Mouse (Mus musculus): ENCODE results near the gene Rnf150.
A peak's percentile ranks its signal among the peaks of the same experiment; 100 is the strongest.

Gene Rnf150

DNA sequence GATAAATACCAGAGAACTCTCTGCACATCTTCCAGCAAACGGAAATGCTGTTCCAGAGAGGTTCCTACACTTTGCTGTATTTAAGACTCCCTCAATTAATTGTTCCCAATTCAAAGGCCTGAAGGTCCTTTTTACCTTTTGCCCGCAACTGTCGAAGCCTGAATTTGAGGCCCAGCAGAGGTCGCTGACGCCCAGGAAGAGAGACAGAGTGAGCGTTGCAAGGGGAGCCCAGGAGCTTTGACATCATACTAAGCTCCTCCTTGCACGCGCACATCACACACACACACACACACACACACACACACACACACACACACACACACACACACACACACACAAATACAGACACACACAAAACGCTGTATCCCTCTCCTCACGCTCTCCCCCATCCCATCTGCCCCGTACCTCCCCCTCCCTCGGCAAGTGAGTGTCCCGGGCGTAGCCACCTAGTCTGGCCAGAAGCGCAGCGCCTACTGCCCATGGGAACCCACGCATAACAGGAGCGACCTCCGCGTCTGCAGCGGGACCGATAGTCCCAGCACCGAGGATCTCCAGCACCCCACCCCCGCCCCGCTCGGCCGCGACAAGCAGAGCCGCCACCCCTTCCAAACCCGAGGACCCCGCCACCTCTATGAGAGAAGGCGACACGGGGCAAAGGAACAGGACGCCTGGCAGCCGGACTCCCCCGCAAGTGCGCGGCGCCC is at the start of gene Rnf150:
Gene Rnf150 (plus strand): TSS at position 316 of the 704 bp plus-strand sequence.
- peak; percentile 92 for DNase-seq

DNA sequence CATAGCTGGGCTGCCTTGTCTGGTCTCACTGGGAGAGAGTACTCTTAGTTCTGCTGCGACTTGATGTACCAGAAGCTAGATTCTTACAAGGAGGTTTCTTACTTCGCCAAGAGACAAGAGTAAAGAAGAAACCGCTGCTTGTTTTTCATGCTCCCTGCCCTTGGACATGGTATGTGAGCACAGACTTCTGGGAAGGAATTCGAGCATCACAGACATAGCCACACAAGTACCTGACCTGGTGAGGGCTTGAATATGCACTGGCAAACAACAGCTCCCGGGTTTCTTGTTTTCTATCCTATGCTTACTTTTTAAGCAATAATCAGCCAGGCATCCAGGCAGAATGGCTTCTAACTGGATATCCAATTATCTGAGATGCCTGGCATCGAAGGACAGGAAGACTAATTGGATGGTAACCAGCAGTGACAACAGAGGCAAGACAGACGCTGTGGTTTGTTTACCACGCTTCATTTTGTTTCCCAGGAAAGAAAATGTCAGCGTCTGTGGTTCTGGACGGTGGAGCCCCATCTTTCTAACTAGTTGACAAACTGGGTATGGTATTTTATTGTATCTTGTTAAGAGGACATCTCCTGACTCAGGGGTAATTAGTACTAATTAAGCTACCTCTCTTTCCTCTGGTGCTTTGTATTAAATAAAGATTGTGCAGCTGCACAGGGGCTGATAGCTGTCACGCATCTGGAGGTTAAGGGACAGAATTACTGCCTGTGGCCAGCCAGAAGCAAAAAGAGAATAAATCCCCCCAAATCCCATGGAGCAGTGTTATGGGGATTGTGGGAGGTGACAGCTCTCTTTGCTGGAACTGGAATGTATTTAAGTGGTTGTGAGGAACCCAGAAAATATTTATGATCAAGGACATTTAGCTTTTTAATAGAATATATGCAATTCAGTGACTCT is 36.8 kb upstream of the Rnf150 start:
- no peak for DNase-seq

DNA sequence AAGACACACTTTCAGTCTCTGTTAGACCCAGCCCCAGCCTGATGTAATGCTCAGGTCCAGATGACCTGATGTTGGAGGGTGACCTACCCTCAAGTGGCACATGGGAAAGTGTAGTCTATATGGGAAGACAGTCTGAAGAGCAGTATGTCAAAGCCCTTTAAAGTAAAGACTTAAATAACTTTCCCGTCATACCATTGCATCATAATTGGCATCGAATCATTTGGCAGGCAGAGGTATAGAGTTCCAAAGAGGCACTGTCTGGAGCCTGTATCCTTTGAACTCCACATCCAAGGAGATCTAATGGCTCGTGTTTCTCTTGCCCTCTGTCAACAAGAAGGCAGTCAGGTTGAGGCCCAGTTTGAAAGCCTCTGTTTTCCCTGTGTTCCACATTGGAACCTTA is 22.7 kb upstream of the Rnf150 start:
- no peak for DNase-seq

DNA sequence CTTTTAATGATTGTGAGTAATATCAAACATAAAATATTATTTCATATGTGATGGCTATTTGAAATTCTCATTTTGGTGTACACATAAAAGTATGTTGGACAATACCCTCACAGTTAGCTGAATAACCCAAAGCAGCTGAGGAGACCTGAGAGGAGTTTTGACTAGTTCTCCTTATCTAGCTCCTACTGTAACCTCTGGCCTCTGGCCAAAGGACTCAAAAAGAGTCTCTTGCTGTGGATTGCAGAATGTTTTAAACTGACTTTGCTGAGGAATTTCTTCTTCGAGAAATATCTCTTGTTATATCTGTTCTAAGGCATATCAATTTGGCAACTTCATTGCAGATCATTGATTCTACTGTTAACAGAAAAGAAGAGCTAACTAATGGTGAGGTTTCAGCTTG is 22.2 kb upstream of the Rnf150 start:
- no peak for DNase-seq

DNA sequence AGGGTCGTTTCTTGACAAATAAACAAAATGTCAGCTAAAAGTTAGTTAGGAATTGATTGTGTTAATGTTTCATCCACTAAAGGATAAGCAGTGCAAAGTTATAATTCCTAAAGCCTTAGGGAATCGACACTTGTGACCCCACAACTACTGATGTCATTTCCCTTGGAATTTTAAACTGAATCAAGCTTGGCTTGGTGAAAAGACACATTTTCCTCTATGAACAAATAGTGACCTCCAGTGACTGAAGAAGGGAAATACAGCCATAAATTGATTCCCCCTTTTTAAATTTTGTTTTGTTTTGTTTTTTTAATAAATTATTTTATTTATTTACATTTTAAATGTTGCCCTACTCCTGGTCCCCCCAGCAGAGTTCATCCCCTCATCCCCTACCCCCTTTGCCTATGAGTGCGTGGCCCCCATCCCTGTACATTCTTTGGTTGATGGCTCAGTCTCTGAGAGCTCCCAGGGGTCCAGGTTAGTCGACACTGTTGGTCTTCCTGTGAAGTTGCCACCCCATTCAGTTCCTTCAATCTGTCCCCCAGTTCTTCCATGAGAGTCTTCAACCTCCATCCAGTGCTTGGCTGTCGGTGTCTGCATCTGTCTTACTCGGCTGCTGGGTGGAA is 21.5 kb upstream of the Rnf150 start:
- DNase-seq: no peak

DNA sequence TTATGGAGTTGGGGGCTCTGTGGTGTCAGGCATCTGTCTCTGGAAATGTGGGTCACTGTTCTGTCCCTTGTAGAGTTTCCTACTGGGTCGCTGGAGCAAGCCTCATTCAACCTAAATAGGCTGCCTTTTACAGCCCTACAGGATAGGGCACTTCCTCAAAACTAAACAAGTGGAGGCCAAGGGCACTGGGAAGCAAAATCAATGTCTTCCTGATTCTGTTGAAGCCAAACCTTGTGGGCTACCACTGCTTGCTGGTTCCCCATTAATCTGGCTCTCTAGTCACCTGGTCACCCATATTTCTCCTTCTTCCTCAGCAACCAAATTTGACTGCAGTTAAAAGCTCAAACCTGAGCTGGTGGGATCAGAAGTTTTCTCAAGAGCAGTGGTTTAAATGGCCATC is 19.5 kb upstream of the Rnf150 start:
- no peak for DNase-seq

DNA sequence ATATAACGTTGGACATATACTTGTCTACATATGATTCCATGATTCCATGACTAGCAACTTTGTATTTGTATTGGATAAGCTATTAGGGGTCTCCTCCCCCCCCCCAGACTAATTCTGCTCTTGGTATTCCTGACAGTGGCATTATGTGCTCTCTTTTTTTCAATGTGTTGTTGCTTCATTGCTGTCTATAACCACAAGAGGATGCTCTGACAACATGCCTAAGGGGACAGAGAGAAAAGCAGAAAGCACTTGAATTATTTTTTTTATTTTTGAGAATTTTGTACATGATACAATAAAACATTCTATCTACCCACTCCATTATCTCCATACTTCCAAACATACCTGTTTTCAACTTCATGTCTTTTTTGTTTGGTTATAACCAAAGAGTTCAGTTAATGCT is 18.7 kb upstream of the Rnf150 start:
- DNase-seq: no peak

DNA sequence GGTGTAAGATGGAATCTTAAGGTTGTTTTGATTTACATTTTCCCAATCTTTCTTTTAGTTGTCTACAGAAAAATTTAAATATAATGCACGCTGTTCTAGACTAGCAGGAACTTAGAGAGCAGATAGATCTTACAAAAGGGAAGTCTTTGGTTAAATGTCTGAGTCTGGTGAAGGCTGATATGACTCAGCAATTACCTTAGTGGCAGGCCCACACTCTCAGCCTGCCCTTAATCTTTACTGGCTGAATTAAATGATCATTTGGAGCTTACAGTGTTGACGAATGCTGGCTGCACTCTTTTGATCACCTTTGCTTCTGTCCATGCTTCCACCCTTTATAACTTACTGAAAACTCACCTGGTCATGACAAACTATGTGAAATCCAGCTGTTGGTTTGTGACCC is 17.1 kb upstream of the Rnf150 start:
- DNase-seq: no peak

DNA sequence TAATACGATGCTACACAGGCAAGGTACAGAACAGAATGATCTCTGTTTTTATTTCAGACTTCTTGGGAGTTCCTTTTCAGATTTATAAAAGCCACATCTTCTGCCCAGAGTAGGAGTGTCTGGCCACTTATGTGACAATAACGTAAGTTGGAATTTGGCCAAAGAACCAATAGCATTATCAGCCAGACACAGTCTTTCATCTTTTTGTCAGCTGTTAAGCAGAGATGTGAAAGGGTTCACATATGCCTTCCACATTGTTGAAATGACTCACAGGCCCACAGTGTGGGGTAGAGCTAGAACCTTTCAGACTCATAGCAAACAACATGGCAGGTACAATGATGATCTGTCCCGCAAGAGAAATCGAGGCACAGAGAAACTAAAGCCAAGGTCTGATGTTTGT is 16.4 kb upstream of the Rnf150 start:
- DNase-seq: no peak

DNA sequence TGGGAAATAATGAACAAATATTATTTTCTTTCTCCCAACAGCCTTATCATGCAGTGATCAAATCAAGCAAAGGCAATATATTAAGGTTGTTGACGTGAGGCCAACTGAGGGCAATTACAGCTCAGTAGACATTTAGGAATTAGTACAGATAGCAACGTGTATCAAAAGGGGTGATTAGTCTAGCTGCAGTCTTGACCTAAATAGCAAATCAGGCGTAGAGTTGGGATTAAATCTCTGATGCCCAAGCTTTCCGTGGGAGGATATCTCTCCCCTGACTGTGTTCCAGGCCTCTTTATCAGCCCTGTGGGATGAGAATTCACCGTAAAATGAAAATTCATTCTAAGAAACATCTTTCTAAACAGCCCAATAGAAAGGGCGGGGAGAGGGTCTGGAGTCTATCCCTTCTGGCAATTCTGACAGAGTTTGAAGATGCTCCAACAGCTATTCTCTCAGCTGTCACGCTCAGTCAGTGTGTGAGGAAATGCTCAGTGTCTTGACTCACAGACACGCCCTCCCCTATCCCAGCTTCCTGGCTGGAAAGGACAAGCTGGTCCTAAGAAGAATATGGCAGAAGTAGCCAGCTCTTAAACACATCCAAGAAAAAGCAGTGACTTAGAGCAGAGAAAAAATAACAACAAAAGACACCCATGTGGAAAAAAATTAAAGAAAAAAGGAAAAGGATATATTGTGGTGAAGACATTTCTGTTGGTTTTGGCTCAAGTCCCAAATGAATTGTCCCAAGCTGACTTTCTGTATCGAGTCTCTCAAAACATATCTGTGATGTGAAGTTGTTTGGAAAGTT is 4.4 kb upstream of the Rnf150 start:
- DNase-seq: peak; percentile 38

DNA sequence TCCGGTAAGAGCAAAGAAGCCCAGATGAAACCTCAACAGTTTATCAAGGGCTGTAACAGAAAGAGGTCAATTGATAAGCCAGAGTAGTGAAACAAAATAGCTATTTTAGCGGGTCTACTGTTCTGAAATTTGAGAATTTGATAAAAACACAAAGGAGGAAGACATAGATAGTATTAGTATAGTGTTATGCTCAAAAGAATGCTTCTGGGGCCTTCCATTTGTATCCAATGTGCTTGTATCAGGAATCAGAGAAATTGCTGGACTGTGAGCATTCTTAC is 3.9 kb upstream of the Rnf150 start:
- no peak for DNase-seq

DNA sequence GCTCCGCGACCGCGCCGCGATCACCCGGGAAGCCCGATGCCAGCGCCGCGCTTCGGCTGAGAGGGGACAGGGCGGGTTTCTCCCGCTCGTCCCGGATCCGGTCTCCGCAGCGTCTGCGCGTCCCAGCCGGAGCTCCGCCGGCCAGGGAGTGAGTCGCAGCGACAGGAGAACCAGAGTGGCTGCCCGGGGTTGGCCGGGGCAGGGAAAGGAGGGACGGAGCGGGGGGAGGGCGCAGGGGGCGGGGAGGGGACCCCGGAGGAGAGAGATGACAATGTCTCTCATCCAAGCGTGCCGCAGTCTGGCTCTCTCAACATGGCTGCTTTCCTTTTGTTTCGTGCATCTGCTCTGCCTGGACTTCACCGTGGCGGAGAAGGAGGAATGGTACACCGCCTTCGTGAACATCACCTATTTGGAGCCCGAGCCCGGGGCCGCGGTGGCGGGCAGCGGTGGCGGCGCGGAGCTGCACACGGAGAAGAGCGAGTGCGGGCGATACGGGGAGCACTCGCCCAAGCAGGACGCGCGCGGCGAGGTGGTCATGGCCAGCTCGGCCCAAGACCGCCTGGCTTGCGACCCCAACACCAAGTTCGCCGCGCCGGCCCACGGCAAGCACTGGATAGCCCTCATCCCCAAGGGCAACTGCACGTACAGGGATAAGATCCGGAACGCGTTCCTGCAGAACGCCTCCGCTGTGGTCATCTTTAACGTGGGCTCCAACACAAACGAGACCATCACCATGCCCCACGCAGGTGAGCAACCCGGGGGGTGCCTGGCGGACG is 777 bp downstream of the Rnf150 start:
- peak; percentile 59 for DNase-seq

DNA sequence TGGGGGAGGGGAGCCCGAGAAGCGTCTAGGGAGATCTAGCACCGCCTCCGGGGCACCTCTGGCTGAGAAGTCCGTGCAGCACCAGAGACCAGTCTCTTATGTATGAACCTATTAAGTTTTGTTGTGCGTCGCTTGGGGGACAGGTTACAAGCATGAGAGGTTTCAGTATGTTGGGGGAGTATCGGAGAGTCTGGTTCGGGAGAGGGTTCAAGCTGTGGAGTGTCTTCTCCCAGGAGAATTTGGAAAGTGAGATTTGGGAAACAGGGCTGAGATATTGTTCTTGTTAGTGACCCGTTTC is 1.3 kb downstream of the Rnf150 start:
- no peak for DNase-seq

DNA sequence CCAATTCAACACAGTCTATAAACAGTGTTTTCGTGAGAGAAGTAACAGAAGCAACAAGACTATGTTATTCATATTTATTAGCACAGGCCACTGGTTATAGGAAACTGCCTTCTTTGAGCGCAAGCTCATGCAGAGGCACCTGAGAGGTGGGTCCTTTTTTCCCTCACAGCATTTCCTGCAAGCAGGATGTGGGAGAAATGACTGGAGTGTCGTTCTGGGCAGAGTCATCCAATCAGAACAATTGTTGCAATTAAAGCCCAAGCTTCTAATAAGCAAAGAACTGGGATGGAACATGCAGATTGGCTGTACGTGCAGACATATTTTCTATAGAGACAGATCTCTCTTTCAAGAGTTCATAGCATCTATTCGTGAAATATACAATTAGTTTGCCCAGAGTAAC is 2.1 kb downstream of the Rnf150 start:
- DNase-seq: peak; percentile 50

DNA sequence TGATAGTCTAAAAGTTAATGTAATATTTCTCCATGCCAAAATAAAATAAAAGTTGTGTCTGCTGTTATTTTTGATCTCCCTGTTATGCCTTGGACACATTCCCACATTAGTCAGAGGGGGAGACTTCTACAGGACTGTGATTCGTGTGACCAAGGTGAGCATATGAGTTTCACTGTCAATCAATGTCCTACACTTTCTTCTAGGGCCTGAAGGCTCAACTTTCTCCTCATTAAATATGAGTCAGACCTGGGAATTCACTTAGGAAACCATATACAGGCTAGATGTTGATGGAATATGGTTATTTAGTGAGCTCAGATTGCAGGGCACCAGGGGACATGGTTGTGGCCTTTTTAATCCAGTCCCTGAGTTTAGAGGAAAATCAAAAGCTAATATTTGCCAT is 3.1 kb downstream of the Rnf150 start:
- DNase-seq: no peak

DNA sequence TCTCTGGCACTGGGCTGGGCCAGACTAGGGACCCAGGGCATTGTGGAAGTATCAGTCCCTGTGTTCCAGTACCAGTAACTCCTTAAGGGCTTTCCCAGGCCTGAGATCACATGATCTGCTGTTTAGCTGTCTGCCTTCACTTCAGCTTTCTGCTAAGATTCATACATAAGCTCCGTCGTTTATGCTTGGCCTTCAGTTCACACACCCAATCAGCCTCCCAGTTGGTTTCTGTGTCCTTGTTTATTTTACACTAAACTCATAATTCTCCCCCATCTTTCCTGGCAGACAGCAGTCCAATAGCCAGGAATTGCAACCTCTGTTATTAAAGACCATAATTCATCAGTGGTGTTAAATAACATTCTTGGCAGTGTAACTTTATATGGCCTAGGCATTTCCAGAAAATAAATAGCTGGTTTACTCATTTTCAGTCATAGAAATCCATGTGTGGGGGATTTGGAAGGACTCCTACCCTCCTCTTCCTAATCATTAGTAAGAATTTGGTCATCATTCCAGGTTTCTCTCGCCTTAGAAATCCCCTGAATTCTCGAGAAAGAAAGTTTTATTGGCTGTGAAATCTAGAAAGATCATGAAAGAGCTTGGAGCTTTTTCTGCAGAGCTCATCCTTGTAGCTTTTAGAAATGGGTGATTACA is 7.8 kb downstream of the Rnf150 start:
- DNase-seq: no peak

DNA sequence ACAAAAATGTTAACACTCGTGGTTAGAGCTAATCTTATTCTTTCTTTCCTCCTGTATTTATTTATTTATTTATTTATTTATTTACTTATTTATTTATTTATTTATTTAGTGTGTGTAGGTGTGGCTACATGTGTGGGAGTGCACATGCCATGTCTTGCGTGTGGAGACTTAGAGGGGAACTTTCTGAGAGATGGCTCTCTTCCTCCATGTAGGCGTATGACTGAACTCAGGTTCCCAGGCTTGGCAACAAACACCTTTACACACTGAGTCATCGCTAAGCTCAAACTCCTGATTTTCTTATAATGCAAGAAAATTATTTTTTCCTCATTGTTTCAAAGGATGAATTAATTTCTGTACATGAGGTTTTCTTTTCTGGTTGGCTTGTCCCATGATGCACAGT is 8.8 kb downstream of the Rnf150 start:
- no peak for DNase-seq

DNA sequence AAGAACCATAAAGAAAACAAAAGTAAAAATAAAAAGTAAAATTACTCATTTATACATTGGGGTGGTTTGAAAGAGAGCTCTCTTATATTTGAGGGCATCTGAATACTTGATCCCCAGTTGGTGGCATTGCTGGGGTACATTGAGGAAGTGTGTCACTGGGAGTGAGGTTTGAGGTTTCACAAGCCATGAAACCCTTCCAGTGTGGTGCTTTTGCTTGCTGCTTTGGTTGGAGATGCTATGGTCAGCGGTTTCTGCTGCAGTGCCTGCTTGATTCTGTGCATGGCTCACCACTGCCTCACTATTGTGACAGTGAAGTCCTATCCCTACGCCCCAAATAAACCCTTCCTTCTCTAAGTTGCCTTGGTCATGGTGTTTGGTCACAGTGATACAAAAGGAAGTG is 10.9 kb downstream of the Rnf150 start:
- no peak for DNase-seq

DNA sequence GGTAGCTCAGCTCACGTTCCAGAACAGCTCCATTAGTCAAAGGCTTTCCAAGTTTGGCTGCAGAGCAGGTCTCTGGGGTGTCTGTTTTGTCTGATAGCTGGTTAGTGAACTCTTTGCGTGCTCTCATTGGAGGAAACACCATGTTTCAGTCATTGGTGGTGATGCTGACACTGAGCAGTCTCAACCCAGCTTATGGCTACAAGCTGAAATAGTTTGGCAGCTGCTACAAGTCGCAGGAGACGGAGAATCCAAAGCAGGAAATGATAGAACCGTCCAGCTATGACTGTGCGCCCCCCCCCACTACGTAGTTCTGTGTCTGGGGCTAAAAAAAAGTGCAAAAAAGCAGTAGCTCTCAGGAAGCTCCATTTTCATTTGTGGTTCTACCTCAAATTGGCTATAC is 12.0 kb downstream of the Rnf150 start:
- DNase-seq: no peak

DNA sequence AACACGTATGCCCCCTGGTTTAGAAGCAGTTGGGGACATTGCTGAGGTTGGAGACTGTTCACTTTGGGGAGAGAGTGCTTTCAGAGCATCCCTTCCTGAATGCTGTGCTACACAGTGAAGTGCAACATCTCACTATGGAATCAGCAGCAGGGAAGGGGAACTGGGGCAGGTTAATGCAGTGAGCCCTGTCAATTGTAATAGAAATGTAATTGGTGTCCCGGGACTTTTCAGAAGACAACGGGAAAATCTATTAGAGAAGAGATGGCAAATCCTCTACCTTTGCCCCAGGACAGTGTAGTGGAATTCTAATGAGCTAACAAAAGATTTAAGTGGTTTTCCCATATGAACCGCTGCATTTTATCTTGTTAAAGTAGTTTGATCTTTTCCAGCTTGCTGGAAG is 21.3 kb downstream of the Rnf150 start:
- no peak for DNase-seq

DNA sequence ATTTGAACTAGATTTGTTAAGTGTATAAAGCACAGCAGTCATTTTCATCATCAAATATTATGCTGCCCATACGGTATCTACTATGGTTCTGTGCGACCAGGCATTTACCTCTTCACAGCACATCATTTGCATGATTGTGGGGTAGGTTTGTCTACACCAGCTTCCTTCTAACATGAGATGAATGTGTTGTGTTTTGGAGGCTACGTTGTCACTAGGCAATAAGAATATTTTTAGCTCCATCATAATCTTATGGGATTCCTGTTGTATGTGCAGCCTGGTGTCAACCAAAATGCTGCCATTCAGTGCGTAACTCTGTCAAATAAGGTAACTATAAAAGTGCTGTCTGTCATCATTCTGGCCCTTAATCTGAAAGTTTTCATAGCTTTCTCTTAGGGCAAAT is 24.1 kb downstream of the Rnf150 start:
- DNase-seq: no peak

DNA sequence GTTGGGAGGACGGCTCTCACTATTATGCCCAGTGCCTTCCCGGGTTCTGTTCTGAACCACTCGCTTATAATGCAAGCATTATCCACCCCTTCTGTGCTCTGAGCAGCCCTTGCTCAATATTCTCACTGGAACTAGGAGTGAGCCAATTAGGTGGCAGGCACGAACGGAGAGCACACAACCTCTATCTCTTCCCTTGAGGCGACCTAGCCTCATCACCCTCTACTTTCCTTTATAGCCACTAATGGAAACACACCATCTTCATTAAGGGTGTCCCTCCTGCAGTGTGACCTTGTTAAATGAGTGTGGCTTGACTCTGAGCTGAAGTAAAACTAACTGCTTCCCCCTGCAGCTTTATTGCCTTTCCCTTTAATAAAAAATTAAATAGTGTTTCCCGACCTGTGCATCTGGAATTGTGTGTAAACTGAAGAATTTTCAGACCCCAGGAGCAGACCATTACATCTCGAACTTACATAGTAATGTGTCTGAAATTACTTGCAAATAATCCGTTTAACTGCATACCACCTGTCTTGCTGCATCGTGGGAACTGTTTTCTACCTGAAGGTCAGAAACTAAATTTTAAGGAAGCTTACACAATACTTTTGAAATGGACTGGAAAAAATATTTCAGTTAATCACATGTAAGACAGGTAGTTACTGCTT is 26.0 kb downstream of the Rnf150 start:
- DNase-seq: no peak

All from cerebellum, adult 9-10 months (tissue).